13 mouse cellular contexts compared by ENCODE assay signal in the genomic region with DNA sequence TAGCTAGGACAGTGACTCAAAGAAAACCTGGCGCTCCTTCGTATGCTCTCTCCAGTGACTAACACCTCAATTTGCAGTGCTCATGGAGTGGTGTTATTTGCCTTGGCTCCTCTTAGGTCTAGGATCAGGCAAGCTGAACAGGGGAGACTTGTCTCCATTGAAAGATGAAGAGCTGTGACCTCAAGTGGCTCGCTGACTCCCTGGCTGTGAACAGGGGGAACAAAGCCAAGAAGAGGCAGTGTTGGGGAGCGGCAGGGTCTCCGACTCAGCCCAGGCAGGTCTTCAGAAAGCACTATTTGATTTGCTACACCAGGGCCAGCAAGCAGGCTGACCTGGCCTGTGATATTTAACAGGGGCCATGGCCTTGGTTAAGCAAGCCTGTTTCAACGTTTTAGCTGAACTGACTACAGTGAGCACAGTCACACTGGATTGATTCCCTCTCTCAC.
A peak's percentile ranks its signal among the peaks of the same experiment; 100 is the strongest.
DNase-seq lines count a peak whose midpoint lies in the region; ATAC-seq and TF ChIP-seq lines count a peak whose summit lies in the region.
"Had no signal": no experiment of that assay in that cellular context is flagged by ENCODE, and none has a peak within 500 bp of the region (broad histone marks: within the 10 kb centered on the region; RNA-seq: fewer than 3 reads in every experiment).

No protein-coding gene starts in this region.

- 0 out of 2 replicates have a peak overlapping the region, but pooled peaks have one; percentile 6 for H3K9ac ChIP-seq in stomach, embryonic 16.5 days (ENCODE audit: low read length)
- H3K9ac ChIP-seq in stomach, postnatal 0 days (ENCODE audit: low read length), result no peak overlapping the region
- no peak overlapping the region for H3K9ac ChIP-seq in kidney, embryonic 16.5 days (replicated peaks; ENCODE audit: low read length)
- no peak overlapping the region for H3K9ac ChIP-seq in hindbrain, embryonic 12.5 days
- H3K9ac ChIP-seq: embryonic facial prominence, embryonic 13.5 days had no signal

- no peaks in the 10 kb centered on the region for H3K27me3 ChIP-seq in stomach, embryonic 16.5 days (ENCODE audit: control insufficient read depth, insufficient read depth, low read length)
- no peaks in the 10 kb centered on the region for H3K27me3 ChIP-seq in stomach, postnatal 0 days (ENCODE audit: control insufficient read depth, insufficient read depth, low read length)
- no peaks in the 10 kb centered on the region for H3K27me3 ChIP-seq in kidney, embryonic 16.5 days (ENCODE audit: insufficient read depth, low read length)
- no peaks in the 10 kb centered on the region for H3K27me3 ChIP-seq in hindbrain, embryonic 12.5 days
- H3K27me3 ChIP-seq: embryonic facial prominence, embryonic 13.5 days had no signal

- H3K36me3 ChIP-seq in stomach, embryonic 16.5 days (ENCODE audit: control insufficient read depth, insufficient read depth, low read length), result no peaks in the 10 kb centered on the region
- H3K36me3 ChIP-seq in stomach, postnatal 0 days (ENCODE audit: control insufficient read depth, insufficient read depth, low read length), result no peaks in the 10 kb centered on the region
- H3K36me3 ChIP-seq in kidney, embryonic 16.5 days (ENCODE audit: insufficient read depth, low read length), result no peaks in the 10 kb centered on the region
- no peaks in the 10 kb centered on the region for H3K36me3 ChIP-seq in hindbrain, embryonic 12.5 days

- H3K27ac ChIP-seq in stomach, embryonic 16.5 days (ENCODE audit: low read length), result no peak overlapping the region
- no peak overlapping the region for H3K27ac ChIP-seq in stomach, postnatal 0 days (replicated peaks)
- peak overlapping the region; percentile 55 for H3K27ac ChIP-seq in kidney, embryonic 16.5 days (ENCODE audit: low read length)
- H3K27ac ChIP-seq in hindbrain, embryonic 12.5 days, result no peak overlapping the region
- H3K27ac ChIP-seq: embryonic facial prominence, embryonic 13.5 days had no signal

- WGBS in stomach, embryonic 16.5 days, result 66% methylated on average over 6 of the region's 6 CpGs
- WGBS in stomach, postnatal 0 days, result 67% methylated on average over 6 of the region's 6 CpGs
- WGBS in kidney, embryonic 16.5 days, result 53% methylated on average over 6 of the region's 6 CpGs
- 83% methylated on average over 6 of the region's 6 CpGs for WGBS in hindbrain, embryonic 12.5 days

- peak; percentile 51 for ATAC-seq in frontal cortex, adult (ENCODE audit: low TSS enrichment)
- peak; percentile 21; the same call in 1 of the 2 replicates for ATAC-seq in stomach, embryonic 16.5 days (ENCODE audit: insufficient read depth, low FRiP score)
- no peak for ATAC-seq in stomach, postnatal 0 days (ENCODE audit: low FRiP score, low TSS enrichment)
- ATAC-seq in kidney, embryonic 16.5 days (ENCODE audit: low FRiP score, low TSS enrichment), result peak; percentile 52
- ATAC-seq in cerebellum, adult (ENCODE audit: insufficient number of reproducible peaks, low FRiP score, low TSS enrichment), result no peak
- no peak for ATAC-seq in hindbrain, embryonic 12.5 days (ENCODE audit: low FRiP score)
- ATAC-seq: hindbrain, embryonic 16.5 days; lung, postnatal 0 days had no signal

- H3K9me3 ChIP-seq in stomach, embryonic 16.5 days (replicated peaks; ENCODE audit: control insufficient read depth, low read length), result no peaks in the 10 kb centered on the region
- no peaks in the 10 kb centered on the region for H3K9me3 ChIP-seq in stomach, postnatal 0 days (ENCODE audit: control insufficient read depth, low read length)
- H3K9me3 ChIP-seq in kidney, embryonic 16.5 days (ENCODE audit: low read length), result no peaks in the 10 kb centered on the region
- H3K9me3 ChIP-seq in hindbrain, embryonic 12.5 days (replicated peaks), result no peaks in the 10 kb centered on the region
- H3K9me3 ChIP-seq: embryonic facial prominence, embryonic 13.5 days had no signal

- no peak overlapping the region for H3K4me3 ChIP-seq in stomach, embryonic 16.5 days (replicated peaks; ENCODE audit: low read length)
- no peak overlapping the region for H3K4me3 ChIP-seq in stomach, postnatal 0 days (ENCODE audit: low read depth, low read length)
- H3K4me3 ChIP-seq in kidney, embryonic 16.5 days (ENCODE audit: low read length), result no peak overlapping the region
- no peak overlapping the region for H3K4me3 ChIP-seq in hindbrain, embryonic 12.5 days
- H3K4me3 ChIP-seq: embryonic facial prominence, embryonic 13.5 days had no signal

- H3K4me1 ChIP-seq in stomach, embryonic 16.5 days (ENCODE audit: control insufficient read depth, insufficient read depth, low read length), result peaks cover 7% of the 10 kb centered on the region; the same call in 1 of the 2 replicates
- H3K4me1 ChIP-seq in stomach, postnatal 0 days (replicated peaks; ENCODE audit: control insufficient read depth, insufficient read depth), result no peaks in the 10 kb centered on the region
- H3K4me1 ChIP-seq in kidney, embryonic 16.5 days (ENCODE audit: insufficient read depth, low read length), result peaks cover 26% of the 10 kb centered on the region
- H3K4me1 ChIP-seq in hindbrain, embryonic 12.5 days, result peaks cover 6% of the 10 kb centered on the region; the same call in 1 of the 2 replicates

- H3K4me2 ChIP-seq in stomach, embryonic 16.5 days (ENCODE audit: low read depth, low read length), result no peak overlapping the region
- H3K4me2 ChIP-seq in stomach, postnatal 0 days (replicated peaks; ENCODE audit: low read depth), result no peak overlapping the region
- no peak overlapping the region for H3K4me2 ChIP-seq in kidney, embryonic 16.5 days (replicated peaks; ENCODE audit: low read depth, low read length)
- H3K4me2 ChIP-seq in hindbrain, embryonic 12.5 days (replicated peaks), result no peak overlapping the region
- H3K4me2 ChIP-seq: embryonic facial prominence, embryonic 13.5 days had no signal

- TF ChIP-seq CTCF in stomach, postnatal 0 days (IDR thresholded peaks at IDR 0.05; ENCODE audit: low read depth), result no peak

- no peak for TF ChIP-seq EP300 in stomach, postnatal 0 days (optimal IDR thresholded peaks at IDR 0.05)

- DNase-seq in frontal cortex, postnatal 14 days (ENCODE audit: low spot score in 2 of 2), result no peak
- no peak for DNase-seq in stomach, postnatal 0 days (ENCODE audit: low spot score)
- DNase-seq in thymus, postnatal 36 days, result no peak
- DNase-seq: cerebellum, adult 11 months; layer of hippocampus, postnatal 36 days had no signal

Comparison
In these comparisons a context has a peak if more than half of its experiments do, and no peak if none do; other contexts are left out.
1. ATAC-seq: peak in frontal cortex, adult (single experiment), stomach, embryonic 16.5 days (single experiment) and kidney, embryonic 16.5 days (single experiment); none in stomach, postnatal 0 days (single experiment), cerebellum, adult (single experiment) and hindbrain, embryonic 12.5 days (single experiment).